Mouse (Mus musculus): ENCODE measurements around the gene Irf9. TPM values are rescaled to one million over a fixed set of nuclear protein-coding genes. Genes with fewer than 3 reads are reported as not detected.

Gene Irf9
- total and polyA plus RNA-seq, 3 experiments: 8.5 to 14.8 TPM; not detected in 1

GRCm38 (mm10) chr14:55635523-55636007 lies 32.2 kb downstream of the Irf9 start, which contains the start of gene Ipo4 (continued):
- TF ChIP-seq EP300 (IDR thresholded peaks at IDR 0.05; ENCODE audit: low read depth in 1 of 2, low read length in 2 of 2): no peak
- TF ChIP-seq KAT2A (conservative IDR thresholded peaks at IDR 0.05; ENCODE audit: low read depth, low read length): no peak
- no peak for TF ChIP-seq TAL1 (IDR thresholded peaks at IDR 0.05; ENCODE audit: low read length)
- no peak for TF ChIP-seq ZC3H11A (IDR thresholded peaks at IDR 0.05; ENCODE audit: low read depth, low read length)
- TF ChIP-seq MXI1 (IDR thresholded peaks at IDR 0.05; ENCODE audit: low read depth, low read length): peak; percentile 99
- TF ChIP-seq CHD1 (IDR thresholded peaks at IDR 0.05; ENCODE audit: low read depth, low read length): no peak
- TF ChIP-seq NRF1 (IDR thresholded peaks at IDR 0.05; ENCODE audit: insufficient read depth, low read depth, low read length, poor library complexity, severe bottlenecking): no peak
- TF ChIP-seq USF1 (IDR thresholded peaks at IDR 0.05; ENCODE audit: low read depth, low read length): peak; percentile 83
- TF ChIP-seq CTCF (IDR thresholded peaks at IDR 0.05 in 2 of 3, conservative IDR thresholded peaks at IDR 0.05 in 1 of 3; ENCODE audit: control insufficient read depth in 1 of 3, insufficient read depth in 1 of 3, low read depth in 2 of 3, low read length in 3 of 3, poor library complexity in 1 of 3, severe bottlenecking in 1 of 3): no peak
- TF ChIP-seq MEF2A (IDR thresholded peaks at IDR 0.05; ENCODE audit: extremely low read depth, insufficient replicate concordance, low read depth, low read length, poor library complexity, severe bottlenecking): no peak
- TF ChIP-seq MAFK (IDR thresholded peaks at IDR 0.05; ENCODE audit: borderline replicate concordance, low read depth, low read length): no peak
- no peak for TF ChIP-seq ZMIZ1 (IDR thresholded peaks at IDR 0.05; ENCODE audit: low read depth, low read length)
- peak; percentile 65 for TF ChIP-seq ELF1 (IDR thresholded peaks at IDR 0.05; ENCODE audit: low read depth, low read length)
- TF ChIP-seq MAZ (IDR thresholded peaks at IDR 0.05; ENCODE audit: low read depth, low read length): peak; percentile 61; the same call in 1 of the 2 replicates

GRCm38 (mm10) chr14:55637795-55638194 lies 34.4 kb downstream of the Irf9 start, which contains the start of gene Gm49378:
Gm49378 (minus strand) TSS chr14:55637895.
- Histone ChIP-seq H3K27me3 (ENCODE audit: control insufficient read depth in 1 of 2, insufficient read depth in 2 of 2, low read length in 2 of 2) (no peaks in the 10 kb centered on the region), H3K9ac (ENCODE audit: control insufficient read depth, low read depth, low read length, poor library complexity, severe bottlenecking) (no peak within 1 kb of the TSS), H3K4me1 (ENCODE audit: control insufficient read depth in 1 of 2, insufficient read depth in 2 of 2, low read length in 2 of 2) (peaks cover 0 to 6% of the 10 kb centered on the region in 2 experiments; a peak in 2 of 4 replicates), H3K36me3 (ENCODE audit: control insufficient read depth in 1 of 2, insufficient read depth in 2 of 2, low read length in 2 of 2) (peaks cover 4 to 9% of the 10 kb centered on the region in 2 experiments), H3K9me3 (replicated peaks; ENCODE audit: insufficient read depth, low read length) (no peaks in the 10 kb centered on the region), H3K79me2 (ENCODE audit: control insufficient read depth, insufficient read depth, low read length, poor library complexity) (peaks cover 30% of the 10 kb centered on the region), H3K27ac (ENCODE audit: control insufficient read depth, low read depth, low read length) (no peak within 1 kb of the TSS), H3K4me3 (ENCODE audit: control insufficient read depth in 1 of 2, insufficient read depth in 1 of 2, low read depth in 2 of 2, low read length in 2 of 2) (no peak within 1 kb of the TSS)
- no peak for TF ChIP-seq ZKSCAN1 (IDR thresholded peaks at IDR 0.05; ENCODE audit: low read depth, low read length)
- no peak for TF ChIP-seq SMC3 (IDR thresholded peaks at IDR 0.05; ENCODE audit: low read depth, low read length)
- no peak for TF ChIP-seq TBP (IDR thresholded peaks at IDR 0.05; ENCODE audit: low read depth, low read length)
- TF ChIP-seq CTCF (IDR thresholded peaks at IDR 0.05 in 2 of 3, conservative IDR thresholded peaks at IDR 0.05 in 1 of 3; ENCODE audit: control insufficient read depth in 1 of 3, insufficient read depth in 1 of 3, low read depth in 2 of 3, low read length in 3 of 3, poor library complexity in 1 of 3, severe bottlenecking in 1 of 3): no peak
- no peak for TF ChIP-seq USF1 (IDR thresholded peaks at IDR 0.05; ENCODE audit: low read depth, low read length)
- no peak for TF ChIP-seq EP300 (IDR thresholded peaks at IDR 0.05; ENCODE audit: low read depth in 1 of 2, low read length in 2 of 2)
- TF ChIP-seq MEF2A (IDR thresholded peaks at IDR 0.05; ENCODE audit: extremely low read depth, insufficient replicate concordance, low read depth, low read length, poor library complexity, severe bottlenecking): no peak
- TF ChIP-seq ZMIZ1 (IDR thresholded peaks at IDR 0.05; ENCODE audit: low read depth, low read length): no peak
- TF ChIP-seq MXI1 (IDR thresholded peaks at IDR 0.05; ENCODE audit: low read depth, low read length): no peak
- no peak for TF ChIP-seq TCF12 (IDR thresholded peaks at IDR 0.05; ENCODE audit: low read depth, low read length)
- TF ChIP-seq ZC3H11A (IDR thresholded peaks at IDR 0.05; ENCODE audit: low read depth, low read length): no peak
- no peak for TF ChIP-seq MAX (IDR thresholded peaks at IDR 0.05; ENCODE audit: low read length)
- no peak for TF ChIP-seq USF2 (IDR thresholded peaks at IDR 0.05; ENCODE audit: borderline replicate concordance in 1 of 2, insufficient read depth in 1 of 2, low read depth in 1 of 2, low read length in 2 of 2)
- TF ChIP-seq RCOR1 (IDR thresholded peaks at IDR 0.05; ENCODE audit: low read depth, low read length): no peak
- TF ChIP-seq KAT2A (conservative IDR thresholded peaks at IDR 0.05; ENCODE audit: low read depth, low read length): no peak
- no peak for DNase-seq (ENCODE audit: low read depth, low spot score)

Measured in MEL (cell line).